Mouse (Mus musculus): Measurements from ENCODE around the gene Hhat.
A peak's percentile ranks its signal among the peaks of the same experiment; 100 is the strongest.

Gene Hhat

GRCm38 (mm10) chr1:192770495-192771331 lies at the start of gene Hhat:
Hhat (minus strand) TSS chr1:192771223.
- DNase-seq: peak; percentile 70

- no peak for DNase-seq
These were observed 47.3 kb upstream of the Hhat start for GRCm38 (mm10) chr1:192818334-192818733.

- no peak for DNase-seq
These were observed 44.8 kb upstream of the Hhat start for GRCm38 (mm10) chr1:192815789-192816188.

GRCm38 (mm10) chr1:192814700-192815099 lies 43.7 kb upstream of the Hhat start:
- no peak for DNase-seq

GRCm38 (mm10) chr1:192812758-192813157 lies 41.7 kb upstream of the Hhat start:
- DNase-seq: no peak

- DNase-seq: no peak
These were observed 41.3 kb upstream of the Hhat start for GRCm38 (mm10) chr1:192812290-192812689.

- DNase-seq: no peak
These were observed 35.4 kb upstream of the Hhat start for GRCm38 (mm10) chr1:192806168-192807157.

GRCm38 (mm10) chr1:192800338-192800737 lies 29.3 kb upstream of the Hhat start:
- no peak for DNase-seq

- DNase-seq: no peak
These were observed 28.4 kb upstream of the Hhat start for GRCm38 (mm10) chr1:192799165-192799991.

GRCm38 (mm10) chr1:192798212-192799164 lies 27.5 kb upstream of the Hhat start:
- no peak for DNase-seq

- DNase-seq: no peak
These were observed 25.9 kb upstream of the Hhat start for GRCm38 (mm10) chr1:192797011-192797274.

- no peak for DNase-seq
These were observed 25.4 kb upstream of the Hhat start for GRCm38 (mm10) chr1:192796201-192797010.

GRCm38 (mm10) chr1:192794957-192795745 lies 24.1 kb upstream of the Hhat start:
- no peak for DNase-seq

- no peak for DNase-seq
These were observed 20.9 kb upstream of the Hhat start for GRCm38 (mm10) chr1:192791897-192792361.

- no peak for DNase-seq
These were observed 19.4 kb upstream of the Hhat start for GRCm38 (mm10) chr1:192790442-192790841.

GRCm38 (mm10) chr1:192789828-192790227 lies 18.8 kb upstream of the Hhat start:
- DNase-seq: no peak

- peak; percentile 52 for DNase-seq
These were observed 18.1 kb upstream of the Hhat start for GRCm38 (mm10) chr1:192789111-192789522.

GRCm38 (mm10) chr1:192786194-192786593 lies 15.2 kb upstream of the Hhat start:
- DNase-seq: no peak

- no peak for DNase-seq
These were observed 14.3 kb upstream of the Hhat start for GRCm38 (mm10) chr1:192785046-192785961.

All from right cerebral cortex, postnatal 4 days (tissue).